Mouse (Mus musculus) heart, postnatal 36 days (tissue): Measurements from ENCODE around the gene March7. TPM values are rescaled to one million over a fixed set of nuclear protein-coding genes. Genes with fewer than 3 reads are reported as not detected.

Source experiments
- DNase-seq, 2 experiments: peaks; one replicate each; pipeline ENCODE4 v3.0.0; 2021 to 2022
- intact Hi-C: fragments of 180-260 bp; cut with DNase I; formaldehyde crosslinking; loops from one replicate; pipeline ENCODE4 v1.15.1; 2025
- total RNA-seq, 2 experiments: library from RNA; stranded (reverse); gene quantifications; 2 replicates each; pipeline ENCODE4 v1.2.3; 2021

The March7 gene
- 10 to 100 TPM; 28.9 to 29.7 TPM for total RNA-seq

- peak; percentile 88 to 91 for DNase-seq
- intact Hi-C loops, result loop anchor here (1.0 to 10.0 kb wide), 6 partner anchors 72 to 678 kb away; partner anchors contain the start of genes Cd302 and Tanc1
Observed at GRCm38 (mm10) chr2:60209703-60210651, at the start of gene March7, which contains the start of gene Baz2b. TSS of gene March7 (plus strand) at chr2:60209887. TSS of gene Baz2b (minus strand) at chr2:60209839.

- intact Hi-C loops, result no loop called here
- DNase-seq, result no peak
Observed at GRCm38 (mm10) chr2:60163744-60164143, 45.9 kb upstream of the March7 start.

- DNase-seq, result no peak
- intact Hi-C loops, result no loop called here
Observed at GRCm38 (mm10) chr2:60165679-60166078, 44.0 kb upstream of the March7 start.

GRCm38 (mm10) chr2:60166878-60167277, 42.8 kb upstream of the March7 start:
- intact Hi-C loops, result no loop called here
- no peak for DNase-seq

- DNase-seq, result peak in 1 of 2 experiments; percentile 13
- intact Hi-C loops, result no loop called here
Observed at GRCm38 (mm10) chr2:60171786-60172530, 37.7 kb upstream of the March7 start.

GRCm38 (mm10) chr2:60172531-60172914, 37.2 kb upstream of the March7 start:
- peak in 1 of 2 experiments; percentile 30 for DNase-seq

GRCm38 (mm10) chr2:60173190-60173589, 36.5 kb upstream of the March7 start:
- intact Hi-C loops, result no loop called here

More at GRCm38 (mm10) chr2:60172531-60172914, 37.2 kb upstream of the March7 start:
- intact Hi-C loops, result no loop called here

GRCm38 (mm10) chr2:60173595-60173994, 36.1 kb upstream of the March7 start:
- DNase-seq, result peak in 1 of 2 experiments; percentile 15

More at GRCm38 (mm10) chr2:60173190-60173589, 36.5 kb upstream of the March7 start:
- DNase-seq, result no peak

GRCm38 (mm10) chr2:60175078-60175477, 34.6 kb upstream of the March7 start:
- intact Hi-C loops, result no loop called here
- DNase-seq, result no peak

More at GRCm38 (mm10) chr2:60173595-60173994, 36.1 kb upstream of the March7 start:
- intact Hi-C loops, result no loop called here

GRCm38 (mm10) chr2:60176087-60176486, 33.6 kb upstream of the March7 start:
- DNase-seq, result no peak
- intact Hi-C loops, result no loop called here

- no peak for DNase-seq
- intact Hi-C loops, result no loop called here
Observed at GRCm38 (mm10) chr2:60177490-60177889, 32.2 kb upstream of the March7 start.

- intact Hi-C loops, result no loop called here
- no peak for DNase-seq
Observed at GRCm38 (mm10) chr2:60181696-60182095, 28.0 kb upstream of the March7 start.

- no peak for DNase-seq
- intact Hi-C loops, result no loop called here
Observed at GRCm38 (mm10) chr2:60196841-60197240, 12.8 kb upstream of the March7 start.

- intact Hi-C loops, result no loop called here
- DNase-seq, result no peak
Observed at GRCm38 (mm10) chr2:60200051-60200562, 9.6 kb upstream of the March7 start.

- DNase-seq, result peak; percentile 41 to 68
- intact Hi-C loops, result no loop called here
Observed at GRCm38 (mm10) chr2:60200667-60201066, 9.0 kb upstream of the March7 start.

- DNase-seq, result no peak
- intact Hi-C loops, result no loop called here
Observed at GRCm38 (mm10) chr2:60202900-60203530, 6.7 kb upstream of the March7 start.

GRCm38 (mm10) chr2:60203733-60204132, 6.0 kb upstream of the March7 start:
- intact Hi-C loops, result no loop called here
- DNase-seq, result no peak

- intact Hi-C loops, result no loop called here
- no peak for DNase-seq
Observed at GRCm38 (mm10) chr2:60204162-60204561, 5.5 kb upstream of the March7 start.

GRCm38 (mm10) chr2:60205795-60206194, 3.9 kb upstream of the March7 start:
- intact Hi-C loops, result loop anchor here (5.0 kb wide), 3 partner anchors 77 to 673 kb away; partner anchors contain the start of gene Cd302
- DNase-seq, result no peak

GRCm38 (mm10) chr2:60209122-60209611, 520 bp upstream of the March7 start:
- intact Hi-C loops, result loop anchor here (1.0 to 5.0 kb wide), 5 partner anchors 73 to 677 kb away; partner anchors contain the start of gene Cd302
- peak in 1 of 2 experiments; percentile 53 for DNase-seq
